Mouse (Mus musculus): Measurements from ENCODE around the gene Atp8b5. TPM values are rescaled to one million over a fixed set of nuclear protein-coding genes. Genes with fewer than 3 reads are reported as not detected.

The Atp8b5 gene
- polyA plus RNA-seq, 1 experiment from 2014 or later: 0.40 TPM

- ATAC-seq (ENCODE audit: low FRiP score): no peak
- Histone ChIP-seq H3K9me3 (peaks cover 15% of the 10 kb centered on the region), H3K4me2 (no peak overlapping the region), H3K4me1 (no peaks in the 10 kb centered on the region), H3K36me3 (replicated peaks) (no peaks in the 10 kb centered on the region), H3K4me3 (replicated peaks) (no peak overlapping the region), H3K9ac (no peak overlapping the region), H3K27ac (no peak overlapping the region), H3K27me3 (no peaks in the 10 kb centered on the region)
- WGBS: 53% methylated on average over 2 of the region's 2 CpGs
Measured at GRCm38 (mm10) chr4:43334771-43335170, 67.8 kb downstream of the Atp8b5 start.

GRCm38 (mm10) chr4:43336176-43336575 is 69.2 kb downstream of the Atp8b5 start:
- Histone ChIP-seq H3K27me3 (no peaks in the 10 kb centered on the region), H3K4me3 (replicated peaks) (no peak overlapping the region), H3K9me3 (peaks cover 15% of the 10 kb centered on the region), H3K27ac (no peak overlapping the region), H3K9ac (no peak overlapping the region), H3K36me3 (replicated peaks) (no peaks in the 10 kb centered on the region), H3K4me1 (no peaks in the 10 kb centered on the region), H3K4me2 (no peak overlapping the region)
- no peak for ATAC-seq (ENCODE audit: low FRiP score)

GRCm38 (mm10) chr4:43340096-43340804 is 73.3 kb downstream of the Atp8b5 start:
- no peak for ATAC-seq (ENCODE audit: low FRiP score)
- 79% methylated on average over 4 of the region's 4 CpGs for WGBS
- H3K4me2 ChIP-seq: no peak overlapping the region
- H3K4me3 ChIP-seq (replicated peaks): no peak overlapping the region
- H3K36me3 ChIP-seq (replicated peaks): no peaks in the 10 kb centered on the region
- H3K27me3 ChIP-seq: no peaks in the 10 kb centered on the region
- no peaks in the 10 kb centered on the region for H3K4me1 ChIP-seq
- H3K9me3 ChIP-seq: peaks cover 15% of the 10 kb centered on the region
- no peak overlapping the region for H3K9ac ChIP-seq
- H3K27ac ChIP-seq: no peak overlapping the region

GRCm38 (mm10) chr4:43341276-43341891 is 74.4 kb downstream of the Atp8b5 start:
- WGBS: 55% methylated on average over 7 of the region's 7 CpGs
- peaks cover 10% of the 10 kb centered on the region for H3K9me3 ChIP-seq
- no peaks in the 10 kb centered on the region for H3K27me3 ChIP-seq
- H3K4me2 ChIP-seq: no peak overlapping the region
- no peak overlapping the region for H3K4me3 ChIP-seq (replicated peaks)
- no peak for ATAC-seq (ENCODE audit: low FRiP score)
- no peaks in the 10 kb centered on the region for H3K4me1 ChIP-seq
- no peak overlapping the region for H3K9ac ChIP-seq
- no peaks in the 10 kb centered on the region for H3K36me3 ChIP-seq (replicated peaks)
- no peak overlapping the region for H3K27ac ChIP-seq

- no peak overlapping the region for H3K27ac ChIP-seq
- no peak overlapping the region for H3K4me3 ChIP-seq (replicated peaks)
- no peaks in the 10 kb centered on the region for H3K27me3 ChIP-seq
- no peaks in the 10 kb centered on the region for H3K9me3 ChIP-seq
- H3K36me3 ChIP-seq (replicated peaks): no peaks in the 10 kb centered on the region
- 81% methylated on average over 10 of the region's 10 CpGs for whole genome bisulfite sequencing
- ATAC-seq (ENCODE audit: low FRiP score): no peak
- no peak overlapping the region for H3K4me2 ChIP-seq
- no peak overlapping the region for H3K9ac ChIP-seq
- H3K4me1 ChIP-seq: no peaks in the 10 kb centered on the region
Measured at GRCm38 (mm10) chr4:43342443-43342842, 75.5 kb downstream of the Atp8b5 start.

GRCm38 (mm10) chr4:43344932-43345331 is 78.0 kb downstream of the Atp8b5 start:
- Histone ChIP-seq H3K27me3 (no peaks in the 10 kb centered on the region), H3K27ac (no peak overlapping the region), H3K9ac (no peak overlapping the region), H3K4me3 (replicated peaks) (no peak overlapping the region), H3K4me1 (no peaks in the 10 kb centered on the region), H3K4me2 (no peak overlapping the region), H3K36me3 (replicated peaks) (no peaks in the 10 kb centered on the region), H3K9me3 (no peaks in the 10 kb centered on the region)
- no peak for ATAC-seq (ENCODE audit: low FRiP score)
- 88% methylated on average over 2 of the region's 2 CpGs for WGBS

GRCm38 (mm10) chr4:43349206-43349605 is 82.2 kb downstream of the Atp8b5 start:
- Histone ChIP-seq H3K36me3 (replicated peaks) (no peaks in the 10 kb centered on the region), H3K9me3 (no peaks in the 10 kb centered on the region), H3K27me3 (no peaks in the 10 kb centered on the region), H3K27ac (no peak overlapping the region), H3K4me2 (no peak overlapping the region), H3K9ac (no peak overlapping the region), H3K4me3 (replicated peaks) (no peak overlapping the region), H3K4me1 (no peaks in the 10 kb centered on the region)
- no peak for ATAC-seq (ENCODE audit: low FRiP score)
- 94% methylated on average over 5 of the region's 5 CpGs for WGBS

- Histone ChIP-seq H3K36me3 (replicated peaks) (no peaks in the 10 kb centered on the region), H3K4me3 (replicated peaks) (no peak overlapping the region), H3K27ac (no peak overlapping the region), H3K27me3 (no peaks in the 10 kb centered on the region), H3K9ac (no peak overlapping the region), H3K4me2 (no peak overlapping the region), H3K4me1 (no peaks in the 10 kb centered on the region), H3K9me3 (no peaks in the 10 kb centered on the region)
- 83% methylated on average over 6 of the region's 6 CpGs for WGBS
- ATAC-seq (ENCODE audit: low FRiP score): no peak
Measured at GRCm38 (mm10) chr4:43350038-43350560, 83.1 kb downstream of the Atp8b5 start.

DNA sequence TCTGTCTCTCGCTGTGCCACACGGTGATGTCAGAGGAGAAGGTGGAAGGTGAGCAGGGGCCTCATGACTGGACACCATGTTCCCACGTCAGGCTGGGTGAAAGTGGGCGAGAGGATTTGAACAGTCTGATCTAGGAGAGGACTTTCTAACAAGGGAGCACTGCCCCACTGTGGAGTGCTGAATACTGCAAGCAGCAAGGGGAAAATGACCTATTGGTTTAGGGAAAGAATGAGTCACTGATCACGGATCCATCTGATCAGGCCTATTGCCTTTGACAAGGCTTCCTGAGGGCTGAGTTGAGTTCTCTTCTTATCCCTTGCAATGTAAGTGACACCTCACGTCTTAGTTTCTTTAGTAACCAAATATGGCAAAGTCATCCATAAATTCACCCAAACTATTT is 86.7 kb downstream of the Atp8b5 start:
- H3K9ac ChIP-seq: no peak overlapping the region
- H3K4me2 ChIP-seq: no peak overlapping the region
- no peaks in the 10 kb centered on the region for H3K36me3 ChIP-seq (replicated peaks)
- H3K27ac ChIP-seq: no peak overlapping the region
- H3K4me1 ChIP-seq: no peaks in the 10 kb centered on the region
- WGBS: 84% methylated on average over 6 of the region's 6 CpGs
- ATAC-seq (ENCODE audit: low FRiP score): no peak
- H3K4me3 ChIP-seq (replicated peaks): no peak overlapping the region
- H3K9me3 ChIP-seq: no peaks in the 10 kb centered on the region
- no peaks in the 10 kb centered on the region for H3K27me3 ChIP-seq

- H3K36me3 ChIP-seq (replicated peaks): no peaks in the 10 kb centered on the region
- H3K4me1 ChIP-seq: no peaks in the 10 kb centered on the region
- H3K9ac ChIP-seq: no peak overlapping the region
- no peak overlapping the region for H3K4me3 ChIP-seq (replicated peaks)
- WGBS: 88% methylated on average over 11 of the region's 11 CpGs
- H3K9me3 ChIP-seq: no peaks in the 10 kb centered on the region
- no peak overlapping the region for H3K27ac ChIP-seq
- H3K27me3 ChIP-seq: no peaks in the 10 kb centered on the region
- ATAC-seq (ENCODE audit: low FRiP score): no peak
- no peak overlapping the region for H3K4me2 ChIP-seq
Measured at GRCm38 (mm10) chr4:43364914-43365560, 98.1 kb downstream of the Atp8b5 start.

DNA sequence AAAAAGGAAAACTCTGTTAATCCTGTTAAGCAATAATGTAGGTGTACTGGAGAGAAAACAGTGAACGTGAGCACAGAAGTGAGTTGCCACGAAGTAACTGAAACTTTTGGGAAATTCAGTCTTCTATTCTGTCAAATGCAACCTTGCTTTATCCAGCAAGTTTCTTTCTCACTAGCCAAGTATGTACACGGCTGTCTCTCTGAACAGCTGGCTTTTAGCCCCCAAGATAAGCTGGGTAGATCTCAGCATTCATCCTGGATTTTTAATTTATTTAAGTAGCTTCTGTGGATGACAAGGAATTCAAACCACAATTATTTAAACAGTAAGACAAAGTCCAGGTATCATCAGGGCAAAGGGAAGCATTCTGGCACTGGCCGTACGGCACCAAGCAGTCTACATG is 100.3 kb downstream of the Atp8b5 start:
- Histone ChIP-seq H3K4me3 (replicated peaks) (no peak overlapping the region), H3K27me3 (no peaks in the 10 kb centered on the region), H3K9me3 (no peaks in the 10 kb centered on the region), H3K36me3 (replicated peaks) (no peaks in the 10 kb centered on the region), H3K27ac (no peak overlapping the region), H3K9ac (no peak overlapping the region), H3K4me1 (no peaks in the 10 kb centered on the region), H3K4me2 (no peak overlapping the region)
- ATAC-seq (ENCODE audit: low FRiP score): no peak
- 86% methylated on average over 5 of the region's 5 CpGs for WGBS

- no peaks in the 10 kb centered on the region for H3K36me3 ChIP-seq (replicated peaks)
- no peak overlapping the region for H3K27ac ChIP-seq
- no peaks in the 10 kb centered on the region for H3K27me3 ChIP-seq
- H3K4me3 ChIP-seq (replicated peaks): no peak overlapping the region
- no peaks in the 10 kb centered on the region for H3K9me3 ChIP-seq
- 93% methylated on average over 9 of the region's 9 CpGs for WGBS
- no peak for ATAC-seq (ENCODE audit: low FRiP score)
- H3K4me1 ChIP-seq: no peaks in the 10 kb centered on the region
- no peak overlapping the region for H3K4me2 ChIP-seq
- H3K9ac ChIP-seq: no peak overlapping the region
Measured at GRCm38 (mm10) chr4:43367787-43368186, 100.8 kb downstream of the Atp8b5 start.
